Mouse (Mus musculus): ENCODE results near the gene Lsm6. TPM values are rescaled to one million over a fixed set of nuclear protein-coding genes. Genes with fewer than 3 reads are reported as not detected.

Lsm6 gene
- polyA plus RNA-seq, 1 experiment from 2014 or later = 260 TPM

Other genes starting within 250 kb of the Lsm6 start
- gene Zfp827, start 207.3 kb upstream of the Lsm6 start, polyA plus RNA-seq (2014; fragmentation: Nextera tagmentation; extraction: Ambion mirVana) = 15.2 TPM in 2 replicates

Measured in stomach, embryonic 14.5 days (tissue).